Mouse (Mus musculus) lung, postnatal 4 days (tissue): ENCODE measurements around the gene Bsdc1.
A peak's percentile ranks its signal among the peaks of the same experiment; 100 is the strongest.
"Not testable (repeated sequence)": the region's sequence is repeated elsewhere in the genome, so short reads cannot be mapped to it uniquely, and the experiment has no call there.

Experiments used
- DNase-seq, 2 experiments: peaks; one replicate each; pipeline ENCODE4 v3.0.0; 2021

Bsdc1 gene

GRCm38 (mm10) chr4:129513891-129514290, 52.5 kb downstream of the Bsdc1 start:
- no peak for DNase-seq

- peak; percentile 79 to 83 for DNase-seq
Measured at GRCm38 (mm10) chr4:129514300-129514898, 53.0 kb downstream of the Bsdc1 start.

GRCm38 (mm10) chr4:129516925-129517324, 55.5 kb downstream of the Bsdc1 start:
- peak; percentile 49 to 54 for DNase-seq

GRCm38 (mm10) chr4:129518519-129518918, 57.1 kb downstream of the Bsdc1 start:
- DNase-seq = no peak

- no peak for DNase-seq
Measured at GRCm38 (mm10) chr4:129525338-129525737, 64.0 kb downstream of the Bsdc1 start.

- DNase-seq = no peak
Measured at GRCm38 (mm10) chr4:129525889-129526288, 64.5 kb downstream of the Bsdc1 start.

GRCm38 (mm10) chr4:129528901-129529300, 67.5 kb downstream of the Bsdc1 start:
- not testable (repeated sequence) for DNase-seq
